Mouse (Mus musculus) hindbrain, embryonic 15.5 days (tissue): ENCODE measurements around the gene Bcl2l15. TPM values are rescaled to one million over a fixed set of nuclear protein-coding genes. Genes with fewer than 3 reads are reported as not detected.
"Not testable (repeated sequence)": the region's sequence is repeated elsewhere in the genome, so short reads cannot be mapped to it uniquely, and the experiment has no call there.

Source experiments
- ATAC-seq: fragments of 200-750 bp; cut with Nextera tagmentation; 2 replicates; pipeline ENCODE4 v1.8.0; 2017; ENCODE audit warnings: low read depth, moderate number of reproducible peaks, moderate TSS enrichment; ENCODE audit not compliant: low FRiP score
- H3K27ac ChIP-seq: fragments of 300-500 bp; sonication (generic); replicated peaks from 2 replicates; pipeline ENCODE4 v1.5.1; 2015; ENCODE audit warnings: mild to moderate bottlenecking, inconsistent platforms
- H3K27me3 ChIP-seq: fragments of 300-500 bp; sonication (generic); 2 replicates; pipeline ENCODE4 v1.6.1; 2015; ENCODE audit warnings: control low read depth, inconsistent platforms
- H3K36me3 ChIP-seq: fragments of 300-500 bp; sonication (generic); 2 replicates; pipeline ENCODE4 v1.6.1; 2015; ENCODE audit warnings: control low read depth, inconsistent platforms
- H3K4me1 ChIP-seq: fragments of 300-500 bp; sonication (generic); replicated peaks from 2 replicates; pipeline ENCODE4 v1.6.1; 2015; ENCODE audit warnings: control low read depth, inconsistent platforms
- H3K4me2 ChIP-seq: fragments of 300-500 bp; sonication (generic); 2 replicates; pipeline ENCODE4 v1.6.1; 2015; ENCODE audit warnings: moderate library complexity, mild to moderate bottlenecking, inconsistent platforms
- H3K4me3 ChIP-seq: fragments of 300-500 bp; sonication (generic); 2 replicates; pipeline ENCODE4 v1.5.1; 2015; ENCODE audit warnings: mild to moderate bottlenecking, inconsistent platforms
- H3K9ac ChIP-seq: fragments of 300-500 bp; sonication (generic); 2 replicates; pipeline ENCODE4 v1.6.1; 2015; ENCODE audit warnings: inconsistent platforms
- H3K9me3 ChIP-seq: fragments of 300-500 bp; sonication (generic); 2 replicates; pipeline ENCODE4 v1.6.1; 2016; ENCODE audit warnings: control low read depth, inconsistent platforms
- WGBS: fragments of 180-500 bp; shearing (Covaris S2); methylation state at CpG from one replicate; pipeline ENCODE4 v1.1.7; 2015; 5-methylcytosine and 5-hydroxymethylcytosine counted together
- polyA plus RNA-seq: library from polyadenylated mRNA; unstranded; fragments of >200 nt; fragmentation: Nextera tagmentation; extraction: Ambion mirVana; gene quantifications from 2 replicates; pipeline ENCODE4 v1.2.1, GENCODE M21; 2015

Gene Bcl2l15
- polyA plus RNA-seq, 1 experiment from 2014 or later = 0.36 TPM

DNA sequence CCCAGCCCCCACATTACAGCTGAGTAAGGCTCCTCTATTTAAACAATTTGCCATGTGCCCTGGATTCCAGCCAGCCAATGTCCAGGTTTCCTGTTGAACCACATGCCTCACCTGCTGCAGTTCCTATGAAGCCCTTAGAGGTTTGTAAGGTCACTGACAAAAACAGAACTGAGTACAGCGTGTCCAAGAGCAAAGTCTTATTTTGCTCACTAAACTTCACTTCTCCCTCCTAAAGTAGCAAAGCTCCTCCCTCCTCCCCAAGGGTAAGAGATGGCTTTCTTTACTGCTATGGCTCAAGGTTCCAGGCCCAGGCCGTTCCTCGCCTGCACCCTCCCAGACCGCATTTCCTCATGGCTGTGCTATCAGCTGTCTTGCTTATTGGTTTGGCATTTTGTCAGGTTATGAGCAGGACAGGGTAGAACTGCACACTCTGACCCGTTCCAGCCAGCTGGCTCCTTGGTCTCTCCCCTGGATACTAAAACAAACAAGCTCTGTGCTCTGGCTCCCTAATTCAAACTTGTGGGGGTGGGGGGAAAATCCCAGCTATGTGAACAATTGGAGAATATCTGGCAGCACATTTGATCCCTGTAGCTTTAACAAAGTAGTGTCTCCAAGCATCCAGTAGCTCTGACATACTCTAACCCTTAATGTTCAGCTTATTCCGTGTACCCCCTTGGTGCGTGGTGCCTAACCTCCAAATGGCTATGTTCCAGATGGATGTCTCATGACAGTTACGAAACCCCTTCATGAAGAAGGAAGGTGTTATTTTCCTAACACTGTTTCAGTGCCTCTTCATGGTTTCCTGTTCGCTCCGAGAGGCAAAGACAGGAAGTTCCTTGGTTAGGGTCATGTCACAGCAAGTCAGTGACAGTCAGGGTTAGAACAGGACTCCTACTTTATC, 30.5 kb upstream of the Bcl2l15 start:
- Histone ChIP-seq H3K4me2 (no peak overlapping the region), H3K9me3 (no peaks in the 10 kb centered on the region), H3K4me3 (no peak overlapping the region), H3K9ac (no peak overlapping the region), H3K27me3 (no peaks in the 10 kb centered on the region), H3K27ac (peak overlapping the region; percentile 38), H3K4me1 (no peaks in the 10 kb centered on the region), H3K36me3 (peaks cover 32% of the 10 kb centered on the region)
- whole genome bisulfite sequencing = 75% methylated on average over 10 of the region's 10 CpGs
- ATAC-seq = 0 out of 2 replicates have a peak, but pooled peaks have one; percentile 48

DNA sequence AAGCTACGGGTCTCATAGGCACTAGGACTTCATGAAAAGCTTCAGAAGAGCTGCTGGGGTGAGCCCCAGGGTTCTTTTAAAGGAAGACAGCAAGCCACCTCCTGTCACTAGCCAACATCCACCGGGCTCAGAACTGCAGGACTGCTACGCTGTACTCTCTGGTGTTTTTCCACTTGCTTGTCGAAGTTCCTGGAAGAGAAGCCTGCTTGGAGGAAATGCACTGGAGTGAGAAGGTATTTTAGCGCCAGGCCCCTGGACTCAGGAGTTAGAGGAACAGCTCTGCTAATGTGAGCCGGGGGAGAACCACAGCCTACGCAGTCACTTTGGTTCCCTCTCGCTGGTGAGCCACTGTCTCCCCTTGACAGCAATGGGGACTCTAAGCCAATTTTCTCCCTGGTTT, 29.5 kb upstream of the Bcl2l15 start:
- peaks cover 34% of the 10 kb centered on the region for H3K36me3 ChIP-seq
- H3K9ac ChIP-seq = no peak overlapping the region
- no peak overlapping the region for H3K4me3 ChIP-seq
- H3K9me3 ChIP-seq = no peaks in the 10 kb centered on the region
- no peaks in the 10 kb centered on the region for H3K27me3 ChIP-seq
- no peak overlapping the region for H3K4me2 ChIP-seq
- ATAC-seq = no peak
- peaks cover 3% of the 10 kb centered on the region for H3K4me1 ChIP-seq
- H3K27ac ChIP-seq = no peak overlapping the region
- 93% methylated on average over 8 of the region's 8 CpGs for WGBS

DNA sequence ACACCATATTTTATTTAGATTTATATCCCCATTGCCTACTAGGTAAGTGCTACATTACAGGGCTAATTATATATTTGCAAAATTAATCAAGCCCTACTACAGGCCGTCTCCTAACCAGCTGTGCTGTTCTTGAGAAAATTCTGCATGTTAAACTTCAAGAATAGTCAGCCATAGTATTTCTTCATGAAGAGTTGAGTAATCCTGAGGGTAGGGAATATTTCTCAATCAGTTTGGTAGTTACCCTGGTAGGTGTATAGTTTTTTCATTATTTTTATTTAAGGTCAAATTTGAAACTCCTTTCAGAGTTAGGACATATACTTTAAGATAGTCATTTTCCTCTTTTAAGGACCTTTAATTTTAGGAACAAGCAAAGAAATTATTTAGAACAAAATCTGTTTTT, 26.7 kb upstream of the Bcl2l15 start:
- Histone ChIP-seq H3K4me1 (peaks cover 16% of the 10 kb centered on the region), H3K27me3 (no peaks in the 10 kb centered on the region), H3K27ac (no peak overlapping the region), H3K9ac (no peak overlapping the region), H3K4me3 (no peak overlapping the region), H3K4me2 (no peak overlapping the region), H3K9me3 (no peaks in the 10 kb centered on the region), H3K36me3 (peaks cover 33% of the 10 kb centered on the region)
- ATAC-seq = no peak
- 90% methylated on average over 1 of the region's 1 CpGs for WGBS

DNA sequence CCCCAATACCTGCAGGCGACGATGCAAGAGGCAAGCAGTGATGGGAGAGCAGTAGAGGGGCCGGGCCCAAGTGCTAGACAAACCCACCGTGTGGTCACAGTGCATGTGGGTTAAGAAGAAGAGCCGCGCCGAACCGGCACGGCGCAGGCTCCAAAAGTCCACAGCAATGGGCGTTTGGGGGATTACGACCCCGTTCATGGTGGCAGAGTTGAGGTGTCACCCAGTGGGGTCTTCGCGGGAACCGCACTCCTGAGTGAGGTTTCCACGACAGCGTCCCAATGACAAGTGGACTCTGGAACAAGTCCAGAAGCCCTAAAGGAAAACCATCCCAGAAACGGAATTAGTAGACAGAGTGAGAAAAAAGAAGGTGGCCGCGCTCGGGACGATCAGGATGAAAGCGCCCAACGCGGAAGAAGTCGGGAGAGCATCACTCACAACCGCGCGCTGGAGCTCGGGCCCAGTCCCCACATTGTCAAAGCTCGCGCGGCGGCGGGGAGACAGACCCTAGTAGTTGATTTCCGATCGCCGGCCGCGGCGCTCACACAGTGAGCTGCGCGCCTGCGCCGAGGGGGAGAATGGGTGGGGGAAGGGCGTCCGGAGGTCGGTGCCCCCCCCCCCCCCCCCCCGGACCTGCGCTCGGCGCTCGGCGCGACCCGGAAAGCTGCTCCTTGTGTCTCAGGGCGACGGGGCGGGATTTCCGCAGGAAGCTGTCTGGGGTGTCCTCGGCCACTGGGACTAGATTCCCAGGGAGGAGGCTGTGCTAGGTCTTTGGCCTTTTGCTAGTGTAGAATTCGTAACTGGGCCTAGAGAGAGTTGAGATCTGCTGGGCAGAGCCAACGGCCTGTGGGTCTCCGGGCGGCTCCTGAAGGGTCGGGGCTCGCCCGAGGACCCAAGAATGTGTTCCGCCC, 23.3 kb upstream of the Bcl2l15 start, which contains the start of the genes Dclre1b, Ap4b1 and Gm43064:
Gene Dclre1b, minus strand, starts transcription at position 554 of the 908 bp plus-strand sequence.
Gene Ap4b1, plus strand, starts transcription at position 630 of the 908 bp plus-strand sequence.
Gene Gm43064, plus strand, starts transcription at position 683 of the 908 bp plus-strand sequence.
- WGBS = under 1% methylated on average over 55 of the region's 70 CpGs
- Histone ChIP-seq H3K27me3 (no peaks in the 10 kb centered on the region), H3K4me1 (peaks cover 16% of the 10 kb centered on the region), H3K36me3 (peaks cover 14% of the 10 kb centered on the region), H3K27ac (peak within 1 kb of the TSS; percentile 94), H3K4me2 (peak within 1 kb of the TSS; percentile 87), H3K4me3 (peak within 1 kb of the TSS; percentile 95), H3K9me3 (no peaks in the 10 kb centered on the region), H3K9ac (peak within 1 kb of the TSS; percentile 88)
- ATAC-seq = peak; percentile 98

DNA sequence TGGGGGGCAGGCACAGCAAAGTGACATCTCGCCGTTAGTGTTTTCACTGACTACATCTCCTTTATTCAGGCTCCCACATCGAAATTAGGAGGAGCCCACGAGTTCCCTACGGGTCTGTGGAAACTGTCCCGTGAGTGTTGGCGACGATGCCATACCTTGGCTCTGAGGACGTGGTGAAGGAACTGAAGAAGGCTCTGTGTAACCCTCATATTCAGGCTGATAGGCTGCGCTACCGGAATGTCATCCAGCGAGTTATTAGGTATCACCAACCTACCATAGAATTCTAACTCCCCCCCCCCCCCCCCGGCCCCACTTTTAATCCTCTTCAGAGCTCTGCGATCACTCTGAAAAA, 22.6 kb upstream of the Bcl2l15 start:
- H3K4me3 ChIP-seq = peak overlapping the region; percentile 95
- WGBS = 4% methylated on average over 14 of the region's 14 CpGs
- peak overlapping the region; percentile 94 for H3K27ac ChIP-seq
- H3K9ac ChIP-seq = peak overlapping the region; percentile 88
- H3K4me1 ChIP-seq = peaks cover 16% of the 10 kb centered on the region
- H3K9me3 ChIP-seq = no peaks in the 10 kb centered on the region
- peak; percentile 68; the same call in 1 of the 2 replicates for ATAC-seq
- peak overlapping the region; percentile 87 for H3K4me2 ChIP-seq
- H3K36me3 ChIP-seq = peaks cover 13% of the 10 kb centered on the region
- no peaks in the 10 kb centered on the region for H3K27me3 ChIP-seq

DNA sequence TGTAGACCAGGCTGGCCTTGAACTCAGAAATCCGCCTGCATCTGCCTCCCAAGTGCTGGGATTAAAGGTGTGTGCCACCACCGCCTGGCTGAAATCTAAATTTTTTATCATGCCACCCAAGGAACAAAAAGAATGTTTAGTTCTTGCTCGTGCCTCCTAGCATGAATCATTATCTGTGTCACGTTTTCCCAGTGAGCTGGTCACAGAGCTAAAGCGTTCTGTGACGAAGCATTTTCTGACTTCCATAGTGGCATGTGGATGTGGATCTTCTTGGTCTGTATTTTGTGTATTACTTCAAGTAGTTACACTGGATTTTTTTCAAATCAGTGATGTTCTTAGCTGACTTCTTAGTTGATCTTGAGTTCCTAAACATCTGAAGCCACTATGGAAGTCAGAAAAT, 21.4 kb upstream of the Bcl2l15 start:
- no peak overlapping the region for H3K27ac ChIP-seq
- no peak for ATAC-seq
- no peak overlapping the region for H3K4me2 ChIP-seq
- no peak overlapping the region for H3K9ac ChIP-seq
- WGBS = 89% methylated on average over 6 of the region's 6 CpGs
- H3K4me3 ChIP-seq = no peak overlapping the region
- H3K27me3 ChIP-seq = no peaks in the 10 kb centered on the region
- no peaks in the 10 kb centered on the region for H3K9me3 ChIP-seq
- H3K36me3 ChIP-seq = peaks cover 20% of the 10 kb centered on the region
- H3K4me1 ChIP-seq = peaks cover 16% of the 10 kb centered on the region

DNA sequence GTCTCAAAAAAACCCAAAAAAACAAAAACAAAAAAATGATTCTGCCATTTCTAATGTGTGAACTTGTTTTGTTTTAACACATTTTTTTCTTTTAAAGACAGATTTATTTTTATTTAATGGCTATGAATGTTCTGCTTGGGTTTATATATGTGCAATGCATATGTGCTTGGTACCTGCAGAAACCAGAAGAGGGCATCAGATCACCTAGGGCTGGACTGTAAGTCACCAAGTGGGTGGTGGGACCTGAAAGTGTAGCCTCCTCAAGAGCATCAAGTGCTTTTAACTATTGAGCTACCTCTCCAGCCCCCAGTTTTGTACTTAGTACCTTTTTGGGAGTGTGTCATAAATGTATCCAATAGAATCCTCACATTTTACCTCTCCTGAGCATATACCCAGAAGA, 4.9 kb upstream of the Bcl2l15 start:
- no peak overlapping the region for H3K9ac ChIP-seq
- no peak for ATAC-seq
- no peak overlapping the region for H3K4me3 ChIP-seq
- H3K27ac ChIP-seq = no peak overlapping the region
- no peak overlapping the region for H3K4me2 ChIP-seq
- no peaks in the 10 kb centered on the region for H3K4me1 ChIP-seq
- no peaks in the 10 kb centered on the region for H3K9me3 ChIP-seq
- no peaks in the 10 kb centered on the region for H3K27me3 ChIP-seq
- H3K36me3 ChIP-seq = peaks cover 5% of the 10 kb centered on the region

DNA sequence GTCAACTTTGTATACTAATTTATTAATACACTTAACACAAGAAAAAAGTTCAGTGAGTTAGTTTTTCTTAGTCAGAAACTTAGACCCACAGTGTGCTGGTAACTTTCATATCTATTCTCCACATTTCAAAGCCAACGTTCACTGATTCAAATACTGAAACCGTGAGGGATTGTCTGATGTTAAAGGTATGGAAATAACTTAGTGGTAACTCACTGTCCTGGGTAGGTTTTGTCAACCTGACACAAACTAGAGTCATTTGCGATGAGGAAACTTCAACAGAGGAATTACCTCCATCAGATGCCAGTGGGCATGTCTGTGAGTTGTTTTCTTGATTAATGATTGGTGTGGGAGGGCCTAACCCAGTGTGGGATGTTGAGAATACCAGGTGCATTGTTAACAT, 3.4 kb upstream of the Bcl2l15 start:
- Histone ChIP-seq H3K4me1 (no peaks in the 10 kb centered on the region), H3K9ac (no peak overlapping the region), H3K4me2 (no peak overlapping the region), H3K9me3 (no peaks in the 10 kb centered on the region), H3K4me3 (no peak overlapping the region), H3K27ac (no peak overlapping the region), H3K36me3 (no peaks in the 10 kb centered on the region), H3K27me3 (no peaks in the 10 kb centered on the region)
- 92% methylated on average over 3 of the region's 3 CpGs for WGBS
- ATAC-seq = no peak

DNA sequence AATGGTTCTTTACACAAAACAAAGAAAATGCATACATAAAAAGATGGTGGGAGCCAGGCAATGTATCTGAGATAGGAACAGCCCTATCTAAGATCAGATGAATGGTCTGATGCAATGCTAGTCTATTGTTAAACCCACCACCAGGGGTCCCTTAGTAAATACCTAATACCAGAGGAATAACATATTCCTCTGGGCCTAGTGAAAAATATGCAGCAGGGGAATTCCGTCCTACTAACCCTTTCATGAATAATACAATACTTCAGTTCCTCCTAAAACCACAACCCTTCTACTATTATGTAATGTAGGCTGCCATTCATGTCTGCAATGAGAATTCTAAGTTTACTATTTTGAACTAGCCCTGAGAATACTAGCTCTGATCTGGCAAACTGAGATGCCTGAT, 1.7 kb upstream of the Bcl2l15 start:
- H3K27ac ChIP-seq, H3K27me3 ChIP-seq, ATAC-seq, H3K4me1 ChIP-seq, H3K9ac ChIP-seq, H3K4me2 ChIP-seq, H3K4me3 ChIP-seq, H3K9me3 ChIP-seq, H3K36me3 ChIP-seq: not testable (repeated sequence)
- 48% methylated on average over 1 of the region's 1 CpGs for WGBS

DNA sequence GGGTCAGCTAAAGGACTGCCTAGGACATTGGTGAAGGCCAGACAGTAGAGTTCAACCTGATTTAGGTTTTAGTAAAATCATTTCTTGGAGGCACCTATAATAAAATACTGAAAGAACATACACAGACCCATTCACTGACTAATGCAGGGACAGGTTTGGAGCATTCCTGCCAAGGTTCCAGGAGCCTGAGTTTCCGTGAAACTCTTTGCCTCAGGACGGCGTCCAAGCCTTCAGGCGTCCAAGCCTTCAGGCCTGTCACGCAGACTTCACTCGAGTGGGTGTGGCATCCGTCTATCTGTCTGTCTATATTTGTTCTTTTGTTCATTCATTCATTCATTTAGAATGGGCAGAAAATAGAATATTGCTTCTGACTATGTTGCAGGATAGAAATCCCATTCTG, 1.3 kb upstream of the Bcl2l15 start:
- Histone ChIP-seq H3K4me2 (no peak overlapping the region), H3K27ac (no peak overlapping the region), H3K27me3 (no peaks in the 10 kb centered on the region), H3K9me3 (no peaks in the 10 kb centered on the region), H3K9ac (no peak overlapping the region), H3K36me3 (no peaks in the 10 kb centered on the region), H3K4me1 (no peaks in the 10 kb centered on the region), H3K4me3 (no peak overlapping the region)
- 81% methylated on average over 7 of the region's 7 CpGs for WGBS
- no peak for ATAC-seq

DNA sequence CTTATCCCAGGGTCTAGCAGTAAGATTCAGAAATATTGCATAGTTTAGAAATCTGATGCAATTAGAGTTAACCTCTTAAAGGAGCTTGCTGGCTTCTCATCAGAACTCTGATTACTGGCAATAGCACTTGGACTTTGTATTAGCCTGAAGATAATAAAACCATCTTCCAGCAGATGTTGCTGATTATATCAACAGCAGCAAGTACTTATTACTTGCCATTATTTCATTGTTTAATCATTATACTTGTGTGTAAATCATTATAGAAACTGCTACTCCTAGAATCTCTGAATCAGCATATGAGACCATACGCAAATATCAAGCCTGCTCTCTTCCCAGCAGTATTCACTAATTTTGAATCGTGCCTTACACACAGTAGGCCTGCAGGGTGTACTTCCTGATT, 1.6 kb downstream of the Bcl2l15 start:
- Histone ChIP-seq H3K9ac (no peak overlapping the region), H3K36me3 (no peaks in the 10 kb centered on the region), H3K27me3 (no peaks in the 10 kb centered on the region), H3K9me3 (no peaks in the 10 kb centered on the region), H3K4me2 (no peak overlapping the region), H3K4me3 (no peak overlapping the region), H3K4me1 (no peaks in the 10 kb centered on the region), H3K27ac (no peak overlapping the region)
- ATAC-seq = no peak
- 92% methylated on average over 2 of the region's 2 CpGs for WGBS
